Mouse (Mus musculus): ENCODE results near the gene Trem1. TPM values are rescaled to one million over a fixed set of nuclear protein-coding genes. Genes with fewer than 3 reads are reported as not detected.

Gene Trem1
- polyA plus RNA-seq, 1 experiment = not detected

DNA sequence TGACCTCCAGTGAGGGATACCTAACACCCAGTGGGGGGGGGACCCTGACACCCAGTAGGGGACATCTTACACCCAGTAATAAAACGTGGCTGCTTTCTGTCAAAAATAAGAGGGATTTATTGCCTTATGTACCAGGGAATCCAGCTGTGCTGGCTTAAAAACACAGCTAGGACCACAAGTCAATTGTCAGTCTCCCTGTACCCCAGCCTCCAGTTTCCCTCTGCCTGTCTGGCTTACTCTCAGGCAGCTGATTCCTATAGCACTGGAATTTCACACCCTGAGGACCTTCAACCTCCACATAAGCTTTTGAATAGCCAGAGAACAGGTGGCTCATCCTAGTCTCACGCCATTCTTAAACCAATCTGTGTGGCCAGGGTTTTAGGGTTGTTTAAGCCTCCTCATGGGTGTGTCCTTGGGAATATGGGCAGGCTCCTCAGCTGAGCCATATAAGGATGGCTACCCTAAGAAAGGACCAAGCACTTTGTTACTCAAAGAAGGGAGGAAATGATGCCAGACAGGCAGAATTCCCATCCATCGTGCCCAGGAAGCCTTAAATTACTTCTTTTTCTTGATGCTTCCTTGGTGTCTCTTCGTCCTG, 3.3 kb downstream of the Trem1 start:
- 65% methylated on average over 4 of the region's 4 CpGs for WGBS
- TF ChIP-seq POLR2A (IDR thresholded peaks at IDR 0.05; ENCODE audit: insufficient read depth, low read depth, low read length) (no peak), CTCF (IDR thresholded peaks at IDR 0.05; ENCODE audit: insufficient read depth, low read depth, low read length) (no peak)

DNA sequence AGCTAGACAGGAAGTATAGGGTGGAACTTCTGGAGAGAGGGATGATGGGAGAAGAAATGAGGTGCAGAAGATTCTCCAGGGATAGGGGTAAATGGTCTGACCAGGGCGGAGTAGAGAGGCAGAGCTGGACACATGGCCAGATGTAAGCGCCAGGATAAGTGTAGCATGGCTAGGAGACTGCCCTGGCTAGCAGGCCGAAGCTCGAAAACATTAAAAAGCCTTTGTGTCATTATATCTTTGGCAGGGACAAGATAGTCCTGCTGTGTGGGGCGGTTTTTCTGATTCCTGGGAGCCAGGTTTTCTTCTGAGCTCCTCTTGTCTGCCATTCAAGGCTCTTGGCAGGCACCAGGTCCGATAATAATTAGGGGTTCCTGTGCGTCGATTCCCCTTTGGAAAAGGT, 5.1 kb downstream of the Trem1 start:
- 87% methylated on average over 8 of the region's 8 CpGs for WGBS
- Histone ChIP-seq H3K4me1 (ENCODE audit: control insufficient read depth, insufficient read depth, low read length) (no peaks in the 10 kb centered on the region), H3K27ac (ENCODE audit: insufficient read depth, low read depth, low read length) (no peak overlapping the region), H3K4me3 (ENCODE audit: insufficient read depth, low read depth, low read length) (no peak overlapping the region)
- TF ChIP-seq POLR2A (IDR thresholded peaks at IDR 0.05; ENCODE audit: insufficient read depth, low read depth, low read length) (no peak), CTCF (IDR thresholded peaks at IDR 0.05; ENCODE audit: insufficient read depth, low read depth, low read length) (no peak)

More for the DNA sequence above, 3.3 kb downstream of the Trem1 start:
- Histone ChIP-seq H3K4me3 (ENCODE audit: insufficient read depth, low read depth, low read length) (no peak overlapping the region), H3K4me1 (ENCODE audit: control insufficient read depth, insufficient read depth, low read length) (no peaks in the 10 kb centered on the region), H3K27ac (ENCODE audit: insufficient read depth, low read depth, low read length) (no peak overlapping the region)

DNA sequence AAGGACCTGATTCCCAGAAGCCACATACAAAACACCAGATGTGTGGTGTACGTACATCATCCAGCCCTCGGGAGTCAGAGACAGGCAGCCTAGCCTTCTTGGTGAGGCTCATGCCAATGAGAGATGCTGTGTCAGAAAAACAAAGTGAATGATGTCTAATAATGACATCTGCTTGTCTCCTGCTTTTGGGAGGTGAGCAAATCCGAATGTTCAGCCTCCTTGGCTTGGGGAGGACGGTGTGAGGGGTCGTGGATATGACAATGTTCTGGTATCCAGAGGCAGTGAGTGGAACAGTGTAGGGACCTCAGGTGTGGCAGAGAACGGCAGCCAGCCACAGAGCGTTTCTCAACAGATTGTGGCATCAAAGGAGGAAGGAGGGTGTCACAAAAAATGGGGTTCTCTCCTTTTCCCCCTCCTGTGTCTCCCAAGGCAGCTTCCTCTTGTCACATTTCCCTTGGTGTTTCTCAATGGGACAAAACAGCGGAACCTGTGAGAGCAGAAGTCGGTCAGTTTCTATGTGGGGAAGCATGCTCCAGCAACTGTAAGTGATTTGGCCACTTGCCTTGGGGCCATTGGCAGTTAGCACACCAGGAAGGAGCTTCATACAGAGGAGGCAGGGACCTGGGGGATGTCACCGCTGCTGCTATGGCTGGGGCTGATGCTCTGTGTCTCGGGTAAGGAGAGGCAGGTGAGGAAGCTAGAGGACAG, 14.8 kb downstream of the Trem1 start, which contains the start of gene Trem3:
TSS of gene Trem3 (plus strand) at position 557 of the 708 bp plus-strand sequence.
- H3K4me1 ChIP-seq (ENCODE audit: control insufficient read depth, insufficient read depth, low read length) = no peaks in the 10 kb centered on the region
- TF ChIP-seq POLR2A (IDR thresholded peaks at IDR 0.05; ENCODE audit: insufficient read depth, low read depth, low read length) = no peak
- no peak for TF ChIP-seq CTCF (IDR thresholded peaks at IDR 0.05; ENCODE audit: insufficient read depth, low read depth, low read length)
- 87% methylated on average over 11 of the region's 11 CpGs for WGBS
- H3K27ac ChIP-seq (ENCODE audit: insufficient read depth, low read depth, low read length) = no peak within 1 kb of the TSS
- no peak within 1 kb of the TSS for H3K4me3 ChIP-seq (ENCODE audit: insufficient read depth, low read depth, low read length)

DNA sequence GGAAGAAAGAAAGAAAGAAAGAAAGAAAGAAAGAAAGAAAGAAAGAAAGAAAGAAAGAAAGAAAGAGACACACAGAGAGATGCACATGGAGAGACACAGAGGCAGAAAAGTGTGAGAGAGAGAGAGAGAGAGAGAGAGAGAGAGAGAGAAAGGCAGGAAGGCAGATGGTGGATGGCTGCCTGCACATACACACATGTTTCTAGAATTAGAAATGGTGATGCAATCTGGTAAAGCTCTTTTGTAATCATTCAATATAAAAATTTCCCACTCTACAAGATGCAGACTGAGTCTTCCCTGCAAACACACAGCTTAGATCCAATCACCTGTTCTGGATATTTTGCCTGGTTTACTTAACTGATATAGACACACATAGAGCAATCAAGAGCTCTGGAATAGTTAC, 16.5 kb downstream of the Trem1 start:
- Histone ChIP-seq H3K4me1 (ENCODE audit: control insufficient read depth, insufficient read depth, low read length) (no peaks in the 10 kb centered on the region), H3K27ac (ENCODE audit: insufficient read depth, low read depth, low read length) (no peak overlapping the region), H3K4me3 (ENCODE audit: insufficient read depth, low read depth, low read length) (no peak overlapping the region)
- TF ChIP-seq CTCF (IDR thresholded peaks at IDR 0.05; ENCODE audit: insufficient read depth, low read depth, low read length) (no peak), POLR2A (IDR thresholded peaks at IDR 0.05; ENCODE audit: insufficient read depth, low read depth, low read length) (no peak)

DNA sequence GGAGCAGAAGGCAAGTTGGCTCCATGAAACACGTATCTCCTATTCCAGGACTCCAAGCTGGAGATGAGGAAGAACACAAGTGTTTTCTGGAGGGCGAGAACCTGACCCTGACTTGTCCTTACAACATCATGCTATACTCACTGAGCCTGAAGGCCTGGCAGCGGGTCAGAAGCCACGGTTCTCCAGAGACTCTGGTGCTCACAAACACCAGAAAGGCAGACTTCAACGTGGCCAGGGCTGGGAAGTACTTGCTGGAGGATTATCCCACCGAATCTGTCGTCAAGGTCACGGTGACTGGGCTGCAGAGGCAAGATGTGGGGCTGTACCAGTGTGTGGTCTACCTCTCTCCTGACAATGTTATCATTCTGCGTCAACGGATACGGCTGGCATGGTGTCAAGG, 16.9 kb downstream of the Trem1 start:
- H3K27ac ChIP-seq (ENCODE audit: insufficient read depth, low read depth, low read length) = no peak overlapping the region
- TF ChIP-seq CTCF (IDR thresholded peaks at IDR 0.05; ENCODE audit: insufficient read depth, low read depth, low read length) = no peak
- no peak for TF ChIP-seq POLR2A (IDR thresholded peaks at IDR 0.05; ENCODE audit: insufficient read depth, low read depth, low read length)
- no peak overlapping the region for H3K4me3 ChIP-seq (ENCODE audit: insufficient read depth, low read depth, low read length)
- no peaks in the 10 kb centered on the region for H3K4me1 ChIP-seq (ENCODE audit: control insufficient read depth, insufficient read depth, low read length)
- WGBS = 84% methylated on average over 11 of the region's 11 CpGs

DNA sequence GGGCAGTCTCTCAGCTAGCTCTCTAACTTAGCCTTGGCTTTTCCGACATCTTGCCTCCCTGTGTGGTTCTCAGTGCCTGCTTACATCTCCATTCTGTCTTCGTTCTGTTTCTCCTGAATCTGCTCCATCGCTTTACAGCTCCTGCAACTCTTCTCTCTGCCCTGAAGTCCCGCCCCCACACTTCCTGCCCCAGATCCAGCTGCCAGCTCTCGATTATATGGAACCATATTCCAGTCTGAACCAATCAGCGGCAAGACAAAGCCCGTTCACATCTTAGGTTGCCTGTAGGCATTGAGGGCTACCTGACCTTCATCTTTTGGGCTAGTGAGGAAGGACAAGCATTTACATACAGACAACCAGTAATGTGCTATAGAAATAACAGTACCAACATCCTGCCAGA, 18.1 kb downstream of the Trem1 start:
- 90% methylated on average over 7 of the region's 7 CpGs for WGBS
- TF ChIP-seq POLR2A (IDR thresholded peaks at IDR 0.05; ENCODE audit: insufficient read depth, low read depth, low read length) (no peak), CTCF (IDR thresholded peaks at IDR 0.05; ENCODE audit: insufficient read depth, low read depth, low read length) (no peak)

DNA sequence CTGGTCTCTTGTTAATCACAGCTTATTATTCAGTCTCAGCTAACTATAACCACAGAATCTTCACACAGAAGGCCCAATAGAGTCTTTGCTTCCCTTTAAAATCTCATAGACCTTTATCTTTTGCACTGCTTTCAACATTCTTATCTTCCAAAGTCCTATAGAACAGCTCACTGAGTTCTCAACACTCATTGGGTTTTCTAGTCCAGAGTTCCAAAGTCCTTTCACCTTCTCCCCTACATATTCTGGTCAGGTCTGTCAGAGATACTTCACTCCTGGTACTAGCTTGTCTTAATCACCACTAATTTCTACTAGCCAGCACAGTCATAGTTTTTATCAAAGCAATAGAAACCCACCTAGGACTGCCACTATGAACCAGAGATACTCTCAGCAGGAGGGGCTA, 24.0 kb downstream of the Trem1 start:
- Histone ChIP-seq H3K4me3 (ENCODE audit: insufficient read depth, low read depth, low read length) (no peak overlapping the region), H3K4me1 (ENCODE audit: control insufficient read depth, insufficient read depth, low read length) (no peaks in the 10 kb centered on the region), H3K27ac (ENCODE audit: insufficient read depth, low read depth, low read length) (no peak overlapping the region)
- no peak for TF ChIP-seq POLR2A (IDR thresholded peaks at IDR 0.05; ENCODE audit: insufficient read depth, low read depth, low read length)
- no peak for TF ChIP-seq CTCF (IDR thresholded peaks at IDR 0.05; ENCODE audit: insufficient read depth, low read depth, low read length)

More for the DNA sequence above, 18.1 kb downstream of the Trem1 start:
- no peak overlapping the region for H3K4me3 ChIP-seq (ENCODE audit: insufficient read depth, low read depth, low read length)
- H3K4me1 ChIP-seq (ENCODE audit: control insufficient read depth, insufficient read depth, low read length) = no peaks in the 10 kb centered on the region
- H3K27ac ChIP-seq (ENCODE audit: insufficient read depth, low read depth, low read length) = no peak overlapping the region

DNA sequence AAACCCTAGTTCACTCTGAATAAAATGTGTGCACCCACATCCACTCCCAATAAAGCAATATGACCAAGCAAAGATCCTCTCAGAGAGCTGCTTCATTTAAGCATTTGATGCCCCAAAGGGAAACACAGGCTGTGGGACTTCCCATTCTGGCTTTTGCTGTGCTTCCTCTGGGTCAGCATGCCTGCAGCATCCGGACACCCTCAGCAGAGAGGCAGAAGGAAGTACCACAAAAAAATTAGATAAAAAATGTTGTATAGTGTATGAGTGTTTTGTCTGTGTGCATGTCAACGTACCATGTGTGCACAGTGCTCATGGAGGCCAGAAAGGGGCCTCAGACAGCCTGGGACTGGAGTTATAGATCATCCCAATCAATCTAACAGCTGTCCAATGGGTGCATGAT, 29.3 kb downstream of the Trem1 start:
- Histone ChIP-seq H3K27ac (ENCODE audit: insufficient read depth, low read depth, low read length) (no peak overlapping the region), H3K4me3 (ENCODE audit: insufficient read depth, low read depth, low read length) (no peak overlapping the region), H3K4me1 (ENCODE audit: control insufficient read depth, insufficient read depth, low read length) (no peaks in the 10 kb centered on the region)
- WGBS = 96% methylated on average over 2 of the region's 2 CpGs
- TF ChIP-seq POLR2A (IDR thresholded peaks at IDR 0.05; ENCODE audit: insufficient read depth, low read depth, low read length) (no peak), CTCF (IDR thresholded peaks at IDR 0.05; ENCODE audit: insufficient read depth, low read depth, low read length) (no peak)

DNA sequence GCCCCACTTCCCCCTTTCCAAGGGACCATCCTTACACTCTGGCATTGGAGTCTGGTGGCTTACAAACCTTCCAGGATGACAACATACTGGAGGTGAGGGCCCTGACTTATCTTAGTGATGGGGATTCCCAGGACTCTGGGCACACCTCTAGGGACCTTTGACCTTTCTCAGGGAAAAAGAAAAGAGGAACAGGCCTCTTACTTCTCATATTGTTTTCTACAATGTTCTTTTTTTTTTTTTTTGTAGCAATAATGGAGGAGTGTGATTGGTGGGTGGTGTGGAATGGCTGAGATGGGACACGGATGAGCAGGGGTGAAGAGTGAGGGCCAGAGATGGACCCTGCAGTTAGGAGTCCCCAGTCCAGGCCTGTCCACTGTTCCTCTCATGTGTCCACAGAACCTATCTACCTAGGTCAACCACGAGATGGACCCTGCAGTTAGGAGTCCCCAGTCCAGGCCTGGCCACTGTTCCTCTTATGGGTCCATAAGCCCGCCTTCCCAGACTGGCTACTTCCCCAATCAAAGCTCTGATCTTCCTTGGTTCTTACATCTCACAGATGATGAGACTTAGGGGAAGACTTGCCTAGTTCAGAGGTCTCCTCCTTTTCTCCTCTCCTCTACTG, 31.3 kb downstream of the Trem1 start, which contains the start of gene Treml4:
TSS of gene Treml4 (plus strand) at position 555 of the 622 bp plus-strand sequence.
- 94% methylated on average over 3 of the region's 3 CpGs for WGBS
- no peaks in the 10 kb centered on the region for H3K4me1 ChIP-seq (ENCODE audit: control insufficient read depth, insufficient read depth, low read length)
- H3K27ac ChIP-seq (ENCODE audit: insufficient read depth, low read depth, low read length) = no peak within 1 kb of the TSS
- H3K4me3 ChIP-seq (ENCODE audit: insufficient read depth, low read depth, low read length) = no peak within 1 kb of the TSS
- TF ChIP-seq CTCF (IDR thresholded peaks at IDR 0.05; ENCODE audit: insufficient read depth, low read depth, low read length) = no peak
- no peak for TF ChIP-seq POLR2A (IDR thresholded peaks at IDR 0.05; ENCODE audit: insufficient read depth, low read depth, low read length)
